In the genomic region with DNA sequence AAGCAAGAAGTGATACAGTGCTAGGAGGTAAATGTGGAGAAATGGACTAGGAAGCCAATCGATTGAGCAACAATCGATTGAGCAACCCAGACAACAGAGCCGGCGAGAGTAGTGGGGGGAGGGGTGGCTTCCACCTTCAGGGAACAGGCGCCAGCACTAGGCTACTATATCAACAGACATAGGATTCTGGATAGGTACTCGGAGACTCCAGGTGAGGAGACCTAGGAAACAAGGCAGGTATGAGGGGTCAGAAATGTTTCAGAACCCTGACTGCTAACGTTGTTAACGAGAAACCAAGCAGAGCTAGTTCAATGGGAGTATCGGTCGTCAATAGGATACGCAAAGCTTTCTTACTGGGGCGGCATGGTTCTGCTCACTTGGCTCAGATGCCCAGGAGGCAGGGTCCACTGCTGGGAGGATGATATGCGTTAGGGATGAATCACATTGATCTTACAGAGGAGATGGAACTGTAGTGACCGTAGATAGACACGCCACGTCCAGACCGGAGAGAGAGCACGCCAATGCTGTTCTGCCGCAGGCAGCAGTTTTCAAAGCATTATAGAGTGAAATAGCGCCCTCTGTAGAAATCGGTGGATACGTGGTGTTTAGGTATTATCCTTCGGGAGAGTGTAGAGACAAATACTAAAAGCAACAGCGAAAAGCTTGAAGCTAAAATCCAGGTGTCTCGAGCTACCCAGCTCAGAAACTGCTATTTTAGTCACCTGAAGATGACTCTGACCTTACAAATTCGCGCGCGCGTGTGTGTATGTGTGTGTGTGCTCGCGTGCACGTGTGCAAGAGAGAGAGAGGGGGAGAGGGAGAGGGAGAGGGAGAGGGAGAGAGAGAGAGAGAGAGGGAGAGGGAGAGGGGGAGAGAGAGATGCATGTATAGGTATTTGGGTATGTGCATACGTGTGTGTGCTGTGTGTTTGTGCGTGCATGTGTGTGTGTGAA, we compare ENCODE assay signal across 8 mouse cellular contexts. TPM values are rescaled to one million over a fixed set of nuclear protein-coding genes. Genes with fewer than 3 reads are reported as not detected.
DNase-seq lines count a peak whose midpoint lies in the region; ATAC-seq and TF ChIP-seq lines count a peak whose summit lies in the region.

No protein-coding gene starts in this region.

- H3K4me2 ChIP-seq in hindbrain, embryonic 11.5 days (replicated peaks; ENCODE audit: low read depth, low read length) = peak overlapping the region; percentile 42
- peak overlapping the region; percentile 84 for H3K4me2 ChIP-seq in lung, postnatal 0 days (replicated peaks; ENCODE audit: low read depth, low read length)

- H3K27me3 ChIP-seq in hindbrain, embryonic 11.5 days (ENCODE audit: control insufficient read depth, insufficient read depth, low read length) = no peaks in the 10 kb centered on the region
- H3K27me3 ChIP-seq in lung, postnatal 0 days (replicated peaks; ENCODE audit: insufficient read depth, low read length) = no peaks in the 10 kb centered on the region

- H3K9me3 ChIP-seq in hindbrain, embryonic 11.5 days (ENCODE audit: control insufficient read depth, low read length) = no peaks in the 10 kb centered on the region
- H3K9me3 ChIP-seq in lung, postnatal 0 days (ENCODE audit: low read length) = no peaks in the 10 kb centered on the region

- ATAC-seq in hindbrain, embryonic 11.5 days (ENCODE audit: low FRiP score) = peak; percentile 94
- ATAC-seq in lung, postnatal 0 days = peak; percentile 92

- TF ChIP-seq EP300 in lung, postnatal 0 days (IDR thresholded peaks at IDR 0.05) = no peak

- peak; percentile 88 for DNase-seq in R1 (ENCODE audit: low read depth, low spot score)
- DNase-seq in cerebellum, postnatal 14 days = peak; percentile 92 to 95
- DNase-seq in frontal cortex, postnatal 10 days (ENCODE audit: low spot score in 2 of 2) = peak; percentile 56 to 72
- DNase-seq in hindbrain, embryonic 11.5 days (ENCODE audit: low spot score) = peak; percentile 87
- DNase-seq in layer of hippocampus, adult 9-11 months = peak; percentile 83
- DNase-seq in lung, postnatal 0 days (ENCODE audit: low spot score) = peak; percentile 93
- DNase-seq in ovary, postnatal 14 days (ENCODE audit: low spot score) = peak; percentile 71
- peak; percentile 80 for DNase-seq in thymus, postnatal 14 days

- H3K36me3 ChIP-seq in hindbrain, embryonic 11.5 days (ENCODE audit: control insufficient read depth, insufficient read depth, low read length) = no peaks in the 10 kb centered on the region
- H3K36me3 ChIP-seq in lung, postnatal 0 days (ENCODE audit: insufficient read depth, low read length) = no peaks in the 10 kb centered on the region

- no peaks in the 10 kb centered on the region for H3K4me1 ChIP-seq in hindbrain, embryonic 11.5 days (replicated peaks; ENCODE audit: control insufficient read depth, insufficient read depth, low read length)
- no peaks in the 10 kb centered on the region; the same call in 1 of the 2 replicates for H3K4me1 ChIP-seq in lung, postnatal 0 days (ENCODE audit: insufficient read depth, low read depth, low read length)

- peak overlapping the region; percentile 58 for H3K27ac ChIP-seq in hindbrain, embryonic 11.5 days (ENCODE audit: low read depth, low read length)
- H3K27ac ChIP-seq in lung, postnatal 0 days (ENCODE audit: low read length) = 0 out of 2 replicates have a peak overlapping the region, but pooled peaks have one; percentile 9

- TF ChIP-seq CTCF in lung, postnatal 0 days (IDR thresholded peaks at IDR 0.05) = peak; percentile 81

- peak overlapping the region; percentile 60 for H3K9ac ChIP-seq in hindbrain, embryonic 11.5 days (ENCODE audit: low read depth, low read length)
- H3K9ac ChIP-seq in lung, postnatal 0 days (replicated peaks; ENCODE audit: low read depth) = peak overlapping the region; percentile 46

- H3K4me3 ChIP-seq in hindbrain, embryonic 11.5 days (ENCODE audit: low read depth, low read length) = peak overlapping the region; percentile 51
- H3K4me3 ChIP-seq in lung, postnatal 0 days (ENCODE audit: low read depth, low read length) = peak overlapping the region; percentile 64

- WGBS in hindbrain, embryonic 11.5 days = 4% methylated on average over 35 of the region's 35 CpGs
- 2% methylated on average over 35 of the region's 35 CpGs for WGBS in lung, postnatal 0 days

RNA-seq across cellular contexts. Expression of a gene that starts 24.0 kb away (rescaled TPM):
- 4.6 and 5.6 TPM in 2 replicates for polyA plus RNA-seq in hindbrain, embryonic 11.5 days (2014; fragmentation: Nextera tagmentation; extraction: Ambion mirVana)
- polyA plus RNA-seq in lung, postnatal 0 days (2015; fragmentation: Nextera tagmentation; extraction: Ambion mirVana) = 3.4 and 4.9 TPM in 2 replicates

Comparison
In these comparisons a context has a peak if more than half of its experiments do, and no peak if none do; other contexts are left out.
1. Peak in every context shown above with its lines: DNase-seq, ATAC-seq, H3K4me3 ChIP-seq and H3K27ac ChIP-seq.